Mouse (Mus musculus) ES-E14 (cell line): ENCODE measurements around the gene Hoxc10. TPM values are rescaled to one million over a fixed set of nuclear protein-coding genes. Genes with fewer than 3 reads are reported as not detected.

Experiments
- DNase-seq: peaks from one replicate; pipeline ENCODE4 v3.0.0-alpha.2; 2013; ENCODE audit warnings: low read depth, low spot score
- H3K27ac ChIP-seq: 2 replicates; pipeline ENCODE4 v1.5.1; 2012; ENCODE audit warnings: low read depth, mild to moderate bottlenecking, low read length, moderate library complexity, mixed read lengths; ENCODE audit not compliant: poor library complexity, insufficient read depth, severe bottlenecking
- H3K36me3 ChIP-seq: 2 replicates; pipeline ENCODE4 v1.6.1; 2012; ENCODE audit warnings: mild to moderate bottlenecking, low read length, moderate library complexity, mixed read lengths; ENCODE audit not compliant: control insufficient read depth, poor library complexity, insufficient read depth, severe bottlenecking
- H3K4me1 ChIP-seq, 2 experiments: fragments of 150-350 bp in 1 of 2; sonication (generic) in 1 of 2; 2 replicates each; pipeline ENCODE4 v1.6.1; 2012; ENCODE audit warnings: low read length in 2 of 2, mild to moderate bottlenecking in 1 of 2, mixed read lengths in 1 of 2; ENCODE audit not compliant: control insufficient read depth in 2 of 2, insufficient read depth in 2 of 2, poor library complexity in 1 of 2
- H3K4me3 ChIP-seq, 2 experiments: fragments of 150-350 bp in 1 of 2; sonication (generic) in 1 of 2; 2 replicates each; pipeline ENCODE4 v1.5.1; 2012; ENCODE audit warnings: low read length in 2 of 2, low read depth in 1 of 2, mild to moderate bottlenecking in 1 of 2, mixed read lengths in 1 of 2; ENCODE audit not compliant: insufficient read depth in 1 of 2, poor library complexity in 1 of 2, severe bottlenecking in 1 of 2
- H3K9ac ChIP-seq: 2 replicates; pipeline ENCODE4 v1.6.1; 2012; ENCODE audit warnings: low read depth, mild to moderate bottlenecking, low read length, mixed read lengths; ENCODE audit not compliant: poor library complexity, insufficient read depth, severe bottlenecking
- H3K9me3 ChIP-seq: fragments of 150-350 bp; sonication (generic); 2 replicates; pipeline ENCODE4 v1.6.1; 2012; ENCODE audit warnings: low read depth, mild to moderate bottlenecking, low read length; ENCODE audit not compliant: control insufficient read depth, insufficient read depth
- CHD2 ChIP-seq: IDR thresholded peaks from 2 replicates; pipeline ENCODE4 v1.6.1; 2014; ENCODE audit warnings: mild to moderate bottlenecking, low read depth, low read length, inconsistent platforms
- HCFC1 ChIP-seq: IDR thresholded peaks from 2 replicates; pipeline ENCODE4 v1.6.1; 2012; ENCODE audit warnings: low read length, inconsistent platforms, borderline replicate concordance; ENCODE audit not compliant: insufficient read depth
- MAFK ChIP-seq: IDR thresholded peaks from 2 replicates; pipeline ENCODE4 v1.6.1; 2014; ENCODE audit warnings: mild to moderate bottlenecking, low read depth, low read length, inconsistent platforms; ENCODE audit not compliant: insufficient read depth
- ZC3H11A ChIP-seq: IDR thresholded peaks from 2 replicates; pipeline ENCODE4 v1.6.1; 2012; ENCODE audit warnings: low read depth, mild to moderate bottlenecking, inconsistent platforms, low read length, borderline replicate concordance
- ZNF384 ChIP-seq: IDR thresholded peaks from 2 replicates; pipeline ENCODE4 v1.6.1; 2012; ENCODE audit warnings: low read depth, low read length, inconsistent platforms
- in situ Hi-C, 2 experiments: fragments of 600-800 bp; cut with MboI; formaldehyde crosslinking; loops; one replicate each; pipeline ENCODE4 v1.15.1; 2025; ENCODE audit warnings: low sequenced_read_pairs in 2 of 2, inconsistent platforms in 1 of 2; ENCODE audit not compliant: unreplicated experiment in 2 of 2
- total RNA-seq: library from RNA; depleted of rRNA; stranded (reverse); fragments of 300-350 nt; gene quantifications from 2 replicates; pipeline ENCODE4 v1.2.3, GENCODE M21; 2012

Gene Hoxc10
- total RNA-seq, 1 experiment, result 0.58 TPM

- TF ChIP-seq MAFK (no peak), ZC3H11A (no peak), HCFC1 (no peak), ZNF384 (no peak), CHD2 (no peak)
- no peak for DNase-seq
- no peak overlapping the region for H3K27ac ChIP-seq
- no peak overlapping the region for H3K9ac ChIP-seq
- H3K4me1 ChIP-seq, result peaks cover 0 to 4% of the 10 kb centered on the region in 2 experiments; a peak in 2 of 4 replicates
- H3K36me3 ChIP-seq, result no peaks in the 10 kb centered on the region
- in situ Hi-C loops, result loop anchor here in 1 of 2 experiments (25.0 kb wide), 1 partner anchor 931 kb away; the partner anchor contains the start of gene Krt8
- H3K4me3 ChIP-seq, result peak overlapping the region in 1 of 2 experiments; percentile 52; a peak in 1 of 4 replicates
- H3K9me3 ChIP-seq, result no peaks in the 10 kb centered on the region
Measured at GRCm38 (mm10) chr15:102943468-102943813, 23.2 kb upstream of the Hoxc10 start.

GRCm38 (mm10) chr15:102945185-102946077, 21.2 kb upstream of the Hoxc10 start:
- Histone ChIP-seq H3K4me1 (no peaks in the 10 kb centered on the region; a peak in 2 of 4 replicates), H3K9me3 (no peaks in the 10 kb centered on the region), H3K4me3 (no peak overlapping the region), H3K27ac (no peak overlapping the region), H3K9ac (no peak overlapping the region), H3K36me3 (no peaks in the 10 kb centered on the region)
- DNase-seq, result no peak
- in situ Hi-C loops, result loop anchor here in 1 of 2 experiments (25.0 kb wide), 1 partner anchor 933 kb away; the partner anchor contains the start of gene Krt8
- no peak for TF ChIP-seq HCFC1
- TF ChIP-seq CHD2, result no peak
- no peak for TF ChIP-seq MAFK
- TF ChIP-seq ZNF384, result no peak
- TF ChIP-seq ZC3H11A, result no peak

GRCm38 (mm10) chr15:102947276-102947675, 19.3 kb upstream of the Hoxc10 start:
- no peak overlapping the region for H3K4me3 ChIP-seq
- TF ChIP-seq MAFK (no peak), CHD2 (no peak), ZC3H11A (no peak), HCFC1 (no peak), ZNF384 (0 out of 2 replicates have a peak, but pooled peaks have one; percentile 18)
- no peak for DNase-seq
- no peak overlapping the region for H3K9ac ChIP-seq
- no peak overlapping the region for H3K27ac ChIP-seq
- H3K36me3 ChIP-seq, result no peaks in the 10 kb centered on the region
- in situ Hi-C loops, result loop anchor here in 1 of 2 experiments (25.0 kb wide), 1 partner anchor 935 kb away; the partner anchor contains the start of gene Krt8
- H3K9me3 ChIP-seq, result no peaks in the 10 kb centered on the region
- H3K4me1 ChIP-seq, result no peaks in the 10 kb centered on the region; a peak in 2 of 4 replicates

GRCm38 (mm10) chr15:102948842-102949241, 17.8 kb upstream of the Hoxc10 start:
- H3K27ac ChIP-seq, result no peak overlapping the region
- H3K4me3 ChIP-seq, result no peak overlapping the region
- no peaks in the 10 kb centered on the region for H3K9me3 ChIP-seq
- H3K4me1 ChIP-seq, result no peaks in the 10 kb centered on the region; a peak in 2 of 4 replicates
- DNase-seq, result no peak
- TF ChIP-seq MAFK, result no peak
- no peak for TF ChIP-seq CHD2
- no peak for TF ChIP-seq ZC3H11A
- TF ChIP-seq ZNF384, result no peak
- TF ChIP-seq HCFC1, result no peak
- in situ Hi-C loops, result loop anchor here in 1 of 2 experiments (25.0 kb wide), 1 partner anchor 937 kb away; the partner anchor contains the start of gene Krt8
- H3K9ac ChIP-seq, result no peak overlapping the region
- no peaks in the 10 kb centered on the region for H3K36me3 ChIP-seq
